Mouse (Mus musculus): ENCODE measurements around the gene Chn2.

The Chn2 gene

GRCm38 (mm10) chr6:54075419-54075818 lies 36.1 kb downstream of the Chn2 start:
- no peak for DNase-seq (ENCODE audit: low read depth, low spot score)

DNA sequence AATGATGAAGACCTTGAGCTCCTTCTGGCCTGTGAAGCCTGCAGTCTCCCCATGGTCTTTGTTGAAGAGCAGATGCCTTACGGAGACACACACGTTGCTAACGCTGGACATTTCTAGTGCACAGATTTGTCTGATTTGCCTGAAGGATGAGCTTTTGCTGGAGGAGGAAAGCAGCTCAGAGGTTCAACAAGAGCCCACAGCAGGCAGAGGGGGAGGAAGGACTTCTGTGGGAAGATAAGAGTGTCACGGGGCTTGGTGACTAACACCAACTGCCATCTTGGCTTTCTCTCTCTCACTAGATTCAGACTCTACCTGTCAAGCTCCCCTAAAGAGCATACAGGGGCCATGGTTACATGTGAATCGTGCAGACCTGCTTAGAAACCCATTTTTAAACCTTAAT lies 37.3 kb downstream of the Chn2 start:
- no peak for DNase-seq (ENCODE audit: low read depth, low spot score)

- DNase-seq (ENCODE audit: low read depth, low spot score): peak; percentile 34
Measured at GRCm38 (mm10) chr6:54078269-54078668, 38.9 kb downstream of the Chn2 start.

DNA sequence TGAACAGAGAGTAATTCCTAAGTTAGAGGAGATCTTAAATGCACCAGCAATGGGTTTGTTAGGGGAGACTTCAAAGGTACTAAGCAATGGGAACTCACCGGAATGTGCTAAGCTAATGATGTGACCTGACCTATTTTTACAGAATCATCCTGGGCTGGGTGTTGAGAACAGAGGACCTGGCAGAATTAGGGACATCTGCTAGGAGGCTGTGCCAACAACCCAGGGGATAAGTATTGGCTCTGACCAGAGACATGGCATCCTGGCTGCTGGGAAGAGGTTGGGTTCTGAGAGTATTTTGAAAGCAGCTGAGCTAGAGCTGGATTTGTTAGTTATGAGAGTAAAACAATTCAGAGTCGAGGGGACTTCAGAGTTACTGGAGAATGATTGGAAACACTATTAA lies 40.5 kb downstream of the Chn2 start:
- no peak for DNase-seq (ENCODE audit: low read depth, low spot score)

DNA sequence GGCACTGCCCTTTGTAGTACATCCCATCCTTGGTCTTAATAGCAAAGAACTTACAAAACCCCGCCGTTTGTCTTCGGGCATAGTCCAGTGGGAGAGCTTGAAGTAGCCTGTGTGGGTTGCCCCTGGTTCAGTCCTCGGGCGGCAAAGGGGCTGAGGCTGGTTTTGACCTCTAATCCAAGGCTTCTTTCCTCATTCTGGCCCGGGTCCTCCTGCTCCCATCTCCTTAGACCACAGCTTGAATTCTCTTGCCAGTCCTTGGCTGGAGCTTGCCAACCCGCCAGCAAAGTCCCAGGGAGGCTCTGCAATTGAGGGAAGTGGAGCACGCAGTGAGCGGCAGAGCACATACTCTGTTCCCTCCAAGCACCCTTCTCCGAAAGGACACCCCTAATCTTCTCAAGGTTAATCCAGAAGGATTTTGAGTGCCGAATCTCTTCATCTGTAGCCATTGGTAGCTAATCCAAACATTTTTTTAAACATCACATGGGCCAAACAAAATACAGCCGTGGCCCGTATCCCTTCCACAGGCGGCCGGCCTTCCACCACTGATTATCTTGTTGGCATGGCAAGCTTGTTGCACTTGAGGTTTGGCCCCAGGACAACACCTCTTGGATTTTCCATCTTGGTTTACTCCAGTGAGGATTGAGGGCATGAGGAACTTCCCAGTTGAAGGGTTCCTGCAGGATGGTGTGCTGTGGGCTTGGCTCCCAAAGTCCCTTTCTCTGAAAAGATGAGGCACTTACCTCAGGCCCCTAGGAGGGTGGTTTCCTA lies 41.3 kb downstream of the Chn2 start:
- DNase-seq (ENCODE audit: low read depth, low spot score): no peak

DNA sequence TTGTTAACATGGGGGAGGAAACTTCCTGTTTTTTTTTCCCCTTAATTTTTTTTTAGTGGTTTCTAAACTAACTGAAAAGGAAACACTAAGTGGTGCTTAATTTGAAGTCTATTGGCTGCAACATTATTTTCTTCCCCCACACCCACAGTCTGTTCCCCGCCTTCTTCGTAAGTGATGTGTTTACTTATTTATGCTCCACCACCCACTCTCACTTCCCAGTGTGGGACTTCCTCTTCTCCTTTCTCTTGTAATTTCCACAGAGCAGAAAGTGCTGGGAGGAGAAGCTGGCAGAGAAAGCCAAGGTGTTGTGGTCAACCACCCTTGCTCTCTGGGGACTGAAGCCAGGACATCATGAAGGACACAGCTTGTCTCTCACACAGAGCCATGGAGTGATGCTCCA lies 43.2 kb downstream of the Chn2 start:
- no peak for DNase-seq (ENCODE audit: low read depth, low spot score)

DNA sequence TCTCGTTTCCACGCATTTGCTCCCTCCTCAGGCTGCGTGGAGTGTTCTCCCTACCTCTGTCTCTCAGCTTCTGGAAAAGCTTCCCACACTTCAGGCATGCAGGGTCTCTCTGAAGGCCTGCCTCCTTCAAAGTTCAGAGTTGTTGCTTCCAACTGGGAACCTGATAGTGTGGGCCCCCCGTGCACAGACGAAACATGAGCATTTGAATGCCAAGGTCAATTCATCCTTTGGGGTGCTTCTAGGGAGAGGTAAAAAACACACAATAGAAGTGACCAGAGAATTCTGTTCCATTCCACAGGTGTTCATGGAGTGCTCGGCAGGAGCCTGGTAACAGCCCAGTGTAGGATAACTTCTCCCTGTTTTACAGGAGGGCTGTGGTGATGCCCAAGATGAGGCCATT lies 44.7 kb downstream of the Chn2 start:
- DNase-seq (ENCODE audit: low read depth, low spot score): no peak

DNA sequence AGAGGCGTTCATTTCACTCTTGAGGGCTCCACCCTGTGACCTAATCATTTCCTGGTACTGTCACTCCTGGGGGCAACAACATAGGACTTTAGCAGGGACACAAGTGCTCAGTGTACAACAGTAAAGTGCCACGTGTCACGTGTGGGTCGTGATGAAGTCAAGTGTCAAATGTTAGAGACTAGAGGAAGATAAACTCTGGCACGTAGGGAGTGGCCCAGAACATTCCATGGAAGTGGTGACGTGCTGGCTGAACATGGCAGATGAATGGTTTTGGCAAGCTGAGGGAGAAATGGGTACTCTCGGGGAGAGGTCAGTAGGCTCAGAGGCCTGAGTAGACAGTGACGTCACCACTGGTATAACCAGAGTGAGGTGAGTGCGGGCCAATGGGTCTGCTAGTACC lies 45.7 kb downstream of the Chn2 start:
- DNase-seq (ENCODE audit: low read depth, low spot score): no peak

DNA sequence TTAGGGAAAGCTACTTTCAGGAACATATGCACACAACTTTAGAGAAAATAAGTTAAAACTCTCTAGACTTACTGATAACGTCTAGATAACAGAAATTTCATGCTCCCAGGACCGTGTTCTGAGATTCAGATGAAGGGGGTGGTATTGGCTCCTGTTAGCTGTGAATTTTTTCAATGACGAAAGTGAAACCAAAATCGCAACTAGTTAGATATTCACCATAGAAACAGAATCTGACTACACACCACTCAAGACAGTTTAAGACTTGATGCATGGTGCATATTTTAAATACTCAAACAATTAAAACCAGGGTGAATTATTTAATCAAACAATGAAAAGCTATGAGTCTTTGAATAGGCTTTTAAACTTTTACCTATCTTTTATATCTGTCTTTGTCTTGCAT lies 48.8 kb downstream of the Chn2 start:
- peak; percentile 65 for DNase-seq (ENCODE audit: low read depth, low spot score)

- no peak for DNase-seq (ENCODE audit: low read depth, low spot score)
Measured at GRCm38 (mm10) chr6:54090822-54091221, 51.5 kb downstream of the Chn2 start.

- peak; percentile 38 for DNase-seq (ENCODE audit: low read depth, low spot score)
Measured at GRCm38 (mm10) chr6:54092920-54093319, 53.6 kb downstream of the Chn2 start.

- peak; percentile 30 for DNase-seq (ENCODE audit: low read depth, low spot score)
Measured at GRCm38 (mm10) chr6:54096147-54096761, 56.9 kb downstream of the Chn2 start.

DNA sequence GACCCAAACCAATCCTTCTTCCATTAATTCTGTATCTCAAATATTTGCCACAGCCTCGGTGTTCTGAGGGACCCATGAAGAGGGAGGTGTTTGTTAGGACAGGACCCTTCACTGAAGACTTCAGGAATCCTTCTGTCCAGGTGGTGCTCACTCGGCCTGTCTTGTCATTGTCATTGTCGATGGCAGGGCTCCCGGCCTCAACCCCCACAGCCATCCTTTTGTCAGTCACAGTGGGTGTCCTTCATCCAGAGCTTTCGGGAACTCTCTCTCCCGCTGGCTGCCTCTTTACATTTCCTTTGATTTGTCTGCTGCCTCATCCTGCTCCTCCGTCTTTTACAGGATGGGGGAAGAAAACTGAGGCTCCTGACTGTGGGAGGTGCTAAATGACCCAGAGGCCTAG lies 57.5 kb downstream of the Chn2 start:
- no peak for DNase-seq (ENCODE audit: low read depth, low spot score)

GRCm38 (mm10) chr6:54098339-54098738 lies 59.0 kb downstream of the Chn2 start:
- no peak for DNase-seq (ENCODE audit: low read depth, low spot score)

DNA sequence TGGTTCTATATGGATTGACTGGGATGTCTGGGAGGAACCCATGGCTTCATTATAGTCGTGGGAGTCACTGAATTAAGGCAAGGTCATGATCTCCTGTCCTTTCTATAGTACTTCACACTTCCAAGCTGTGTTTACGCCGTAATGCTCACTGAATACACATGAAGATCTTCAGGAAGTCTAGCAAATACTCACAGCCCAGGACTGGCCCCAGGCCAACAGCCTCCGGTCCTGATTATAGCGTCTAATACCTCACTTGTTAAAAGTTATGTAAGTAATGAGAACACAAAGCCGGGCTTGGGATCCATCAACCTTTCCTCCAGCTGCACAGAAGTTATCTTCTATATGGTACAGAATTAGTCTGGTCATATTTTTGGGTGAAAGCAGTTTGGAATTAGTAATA lies 60.3 kb downstream of the Chn2 start:
- DNase-seq (ENCODE audit: low read depth, low spot score): no peak

DNA sequence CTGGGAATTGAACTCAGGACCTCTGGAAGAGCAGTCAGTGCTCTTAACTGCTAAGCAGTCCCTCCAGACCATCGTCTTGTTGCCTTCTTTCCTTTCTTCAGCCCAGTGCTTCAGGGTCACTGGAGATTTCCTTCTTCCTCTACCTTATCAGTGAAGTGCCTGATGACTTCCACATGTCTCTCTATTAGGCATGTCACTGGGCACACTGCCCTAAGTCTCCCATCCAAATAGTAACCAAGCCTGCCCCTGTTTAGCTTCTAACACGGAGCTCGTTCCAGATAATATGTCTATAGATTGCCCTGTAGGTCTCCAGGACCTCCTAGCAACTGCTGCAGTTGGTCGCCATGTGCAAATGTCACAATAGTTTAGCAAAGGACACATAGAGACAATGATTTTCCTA lies 62.9 kb downstream of the Chn2 start:
- DNase-seq (ENCODE audit: low read depth, low spot score): no peak

DNA sequence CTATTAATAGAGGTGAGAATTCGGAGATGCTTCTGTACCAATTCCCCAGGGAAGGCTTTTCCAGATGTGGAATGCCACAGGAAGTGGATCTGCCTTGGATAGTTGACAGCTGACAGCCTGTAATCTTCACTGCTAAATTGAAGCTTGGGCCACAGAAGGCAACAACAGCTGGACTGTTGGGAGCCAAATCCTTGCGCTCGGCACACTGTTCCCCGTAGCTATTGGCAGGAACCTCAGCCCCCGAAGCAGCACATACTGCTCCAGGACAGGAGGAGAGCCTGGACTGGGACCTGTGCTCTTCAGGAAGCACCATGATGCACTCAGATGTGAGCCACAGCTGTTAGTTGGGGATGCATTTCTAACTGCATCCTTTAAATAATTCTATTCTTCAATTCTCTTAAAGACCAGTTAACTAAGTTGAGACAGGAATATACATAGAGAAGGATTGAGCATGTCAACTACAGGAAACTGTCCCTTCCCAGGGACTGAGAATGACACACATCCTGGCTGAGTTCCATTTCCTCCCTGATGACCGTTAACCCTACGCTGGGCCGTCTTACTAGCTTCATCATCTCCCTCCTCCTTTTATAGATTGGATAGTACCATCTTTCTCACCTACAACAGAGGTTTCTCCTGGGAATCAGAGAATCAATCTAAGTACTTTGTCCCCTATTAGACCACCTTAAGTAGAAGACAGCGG lies 64.1 kb downstream of the Chn2 start:
- DNase-seq (ENCODE audit: low read depth, low spot score): no peak

DNA sequence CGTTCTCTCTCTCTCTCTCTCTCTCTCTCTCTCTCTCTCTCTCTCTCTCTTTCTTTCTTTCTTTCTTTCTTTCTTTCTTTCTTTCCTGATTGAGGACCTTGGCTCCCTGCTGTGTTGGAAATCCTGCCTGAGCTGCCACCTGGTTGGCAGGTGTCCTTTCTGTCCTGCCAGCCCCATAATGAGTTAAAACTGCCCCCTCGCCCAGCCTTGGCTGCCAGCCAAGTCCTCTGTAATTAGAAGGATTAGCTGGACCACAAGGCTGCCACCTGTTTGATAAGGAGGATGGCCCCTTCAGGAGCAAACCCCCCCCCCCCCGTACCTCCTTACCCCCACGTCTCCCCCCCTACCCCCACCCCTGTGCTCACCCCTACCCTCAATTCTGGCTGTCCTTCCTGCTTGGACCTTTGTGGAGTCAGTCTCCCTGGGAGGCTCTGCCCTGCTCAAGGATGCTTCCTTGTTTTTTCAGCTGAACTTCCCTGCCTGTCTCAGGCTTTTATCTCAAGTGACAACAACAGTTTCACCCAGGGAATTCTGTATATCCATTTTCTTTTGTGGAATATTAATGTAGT lies 72.1 kb downstream of the Chn2 start:
- DNase-seq (ENCODE audit: low read depth, low spot score): no peak

- DNase-seq (ENCODE audit: low read depth, low spot score): no peak
Measured at GRCm38 (mm10) chr6:54113338-54113737, 74.0 kb downstream of the Chn2 start.

- DNase-seq (ENCODE audit: low read depth, low spot score): no peak
Measured at GRCm38 (mm10) chr6:54114412-54114811, 75.1 kb downstream of the Chn2 start.

DNA sequence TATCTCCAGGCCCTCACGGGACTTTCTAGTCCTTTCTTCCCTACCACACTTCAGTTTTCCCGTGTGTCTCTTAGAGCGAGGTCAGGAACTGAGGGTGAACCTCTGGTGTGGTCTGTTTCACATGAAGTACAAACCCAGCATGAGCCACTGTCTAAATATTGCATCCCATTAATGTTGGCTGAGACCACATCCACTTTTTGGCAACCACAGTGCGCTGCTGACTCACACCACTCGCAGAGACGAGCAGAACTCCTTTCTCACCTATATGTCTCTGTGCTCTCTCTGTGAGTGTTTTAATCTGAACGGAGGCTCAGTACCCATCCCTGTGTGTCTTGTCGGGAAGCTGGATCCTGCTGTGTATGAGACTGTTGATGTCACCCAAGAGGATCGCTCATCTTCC lies 76.9 kb downstream of the Chn2 start:
- DNase-seq (ENCODE audit: low read depth, low spot score): no peak

GRCm38 (mm10) chr6:54117001-54117591 lies 77.7 kb downstream of the Chn2 start:
- DNase-seq (ENCODE audit: low read depth, low spot score): no peak
